Mouse (Mus musculus) small intestine, adult 2 months (tissue): ENCODE measurements around the gene Fam221b.

Experiments
- CTCF ChIP-seq: fragments of 200-500 bp; IDR thresholded peaks from 2 replicates; pipeline ENCODE4 v1.5.1; 2012; ENCODE audit warnings: low read depth, mild to moderate bottlenecking, control low read depth, inconsistent platforms, low read length, moderate library complexity, mixed read lengths; ENCODE audit not compliant: insufficient replicate concordance, insufficient read length; ENCODE audit errors: extremely low read depth
- POLR2A ChIP-seq: fragments of 200-500 bp; IDR thresholded peaks from 2 replicates; pipeline ENCODE4 v1.6.1; 2012; ENCODE audit warnings: low read depth, mild to moderate bottlenecking, control low read depth, inconsistent platforms, low read length, moderate library complexity

GRCm38 (mm10) chr4:43700707-43701106 is 31.8 kb upstream of the Fam221b start, which contains the start of gene Olfr70:
- TF ChIP-seq CTCF (no peak), POLR2A (no peak)
